Mouse (Mus musculus) heart, embryonic 13.5 days (tissue): Measurements from ENCODE around the gene Atp2b2. TPM values are rescaled to one million over a fixed set of nuclear protein-coding genes. Genes with fewer than 3 reads are reported as not detected.

Experiments
- ATAC-seq: fragments of 200-750 bp; cut with Nextera tagmentation; 2 replicates; pipeline ENCODE4 v1.8.0; 2017; ENCODE audit warnings: moderate TSS enrichment; ENCODE audit not compliant: insufficient number of reproducible peaks, low FRiP score, low TSS enrichment; ENCODE audit errors: extremely low read depth
- H3K27ac ChIP-seq: fragments of 300-500 bp; sonication (generic); replicated peaks from 2 replicates; pipeline ENCODE4 v1.5.1; 2015; ENCODE audit warnings: moderate library complexity, mild to moderate bottlenecking, inconsistent platforms
- H3K27me3 ChIP-seq: fragments of 300-500 bp; sonication (generic); replicated peaks from 2 replicates; pipeline ENCODE4 v1.6.1; 2015; ENCODE audit warnings: mild to moderate bottlenecking, inconsistent platforms
- H3K36me3 ChIP-seq: fragments of 300-500 bp; sonication (generic); 2 replicates; pipeline ENCODE4 v1.6.1; 2015; ENCODE audit warnings: mild to moderate bottlenecking, inconsistent platforms
- H3K4me1 ChIP-seq: fragments of 300-500 bp; sonication (generic); 2 replicates; pipeline ENCODE4 v1.6.1; 2015; ENCODE audit warnings: inconsistent platforms
- H3K4me2 ChIP-seq: fragments of 300-500 bp; sonication (generic); 2 replicates; pipeline ENCODE4 v1.6.1; 2015; ENCODE audit warnings: inconsistent platforms, mild to moderate bottlenecking, moderate library complexity
- H3K4me3 ChIP-seq: fragments of 300-500 bp; sonication (generic); 2 replicates; pipeline ENCODE4 v1.5.1; 2015; ENCODE audit warnings: moderate library complexity, mild to moderate bottlenecking, inconsistent platforms
- H3K9ac ChIP-seq: fragments of 300-500 bp; sonication (generic); 2 replicates; pipeline ENCODE4 v1.6.1; 2015; ENCODE audit warnings: inconsistent platforms, mild to moderate bottlenecking, moderate library complexity
- H3K9me3 ChIP-seq: fragments of 300-500 bp; sonication (generic); 2 replicates; pipeline ENCODE4 v1.6.1; 2016; ENCODE audit warnings: inconsistent platforms
- WGBS: fragments of 180-500 bp; shearing (Covaris S2); methylation state at CpG from one replicate; pipeline ENCODE4 v1.1.7; 2015; ENCODE audit warnings: mixed read lengths; 5-methylcytosine and 5-hydroxymethylcytosine counted together
- polyA plus RNA-seq: library from polyadenylated mRNA; unstranded; fragments of >200 nt; fragmentation: Nextera tagmentation; extraction: Ambion mirVana; gene quantifications from 2 replicates; pipeline ENCODE4 v1.2.1, GENCODE M21; 2015

Atp2b2 gene
- polyA plus RNA-seq, 1 experiment from 2014 or later, result 0.07 TPM

GRCm38 (mm10) chr6:113978673-113979072, 63.7 kb downstream of the Atp2b2 start:
- Histone ChIP-seq H3K27me3 (peaks cover 22% of the 10 kb centered on the region; the same call in 1 of the 2 replicates), H3K4me1 (no peaks in the 10 kb centered on the region), H3K9ac (no peak overlapping the region), H3K4me3 (no peak overlapping the region), H3K4me2 (no peak overlapping the region), H3K36me3 (no peaks in the 10 kb centered on the region), H3K27ac (no peak overlapping the region), H3K9me3 (no peaks in the 10 kb centered on the region)
- 72% methylated on average over 8 of the region's 8 CpGs for WGBS
- ATAC-seq, result no peak

GRCm38 (mm10) chr6:113978091-113978650, 64.2 kb downstream of the Atp2b2 start:
- Histone ChIP-seq H3K4me2 (no peak overlapping the region), H3K27me3 (peaks cover 26% of the 10 kb centered on the region; the same call in 1 of the 2 replicates), H3K4me3 (no peak overlapping the region), H3K9me3 (no peaks in the 10 kb centered on the region), H3K36me3 (no peaks in the 10 kb centered on the region), H3K9ac (no peak overlapping the region), H3K4me1 (no peaks in the 10 kb centered on the region), H3K27ac (no peak overlapping the region)
- 54% methylated on average over 5 of the region's 5 CpGs for WGBS
- no peak for ATAC-seq

DNA sequence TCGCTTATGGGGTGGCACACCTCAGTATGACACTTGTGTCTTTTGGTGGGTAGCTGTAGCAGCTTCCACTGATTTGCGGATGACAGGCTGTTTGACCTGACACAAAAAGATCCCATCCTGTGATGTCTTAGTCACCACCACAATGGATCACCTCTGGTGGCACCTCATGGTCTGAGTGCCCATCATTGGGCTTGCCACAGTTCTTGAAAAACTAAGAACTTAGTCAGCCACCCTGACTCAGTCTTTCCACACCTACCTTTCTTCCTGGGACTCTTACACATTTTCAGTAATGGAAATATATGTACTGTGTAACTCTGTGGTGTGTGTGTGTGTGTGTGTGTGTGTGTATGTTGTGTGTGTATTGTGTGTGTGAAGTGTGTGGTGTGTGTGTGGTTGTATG, 71.5 kb downstream of the Atp2b2 start:
- Histone ChIP-seq H3K9me3 (no peaks in the 10 kb centered on the region), H3K27ac (no peak overlapping the region), H3K4me2 (no peak overlapping the region), H3K4me3 (no peak overlapping the region), H3K9ac (no peak overlapping the region), H3K36me3 (no peaks in the 10 kb centered on the region), H3K4me1 (no peaks in the 10 kb centered on the region), H3K27me3 (peaks cover 59% of the 10 kb centered on the region)
- WGBS, result 76% methylated on average over 2 of the region's 2 CpGs
- ATAC-seq, result no peak

- Histone ChIP-seq H3K9me3 (no peaks in the 10 kb centered on the region), H3K4me1 (no peaks in the 10 kb centered on the region), H3K4me3 (no peak overlapping the region), H3K9ac (no peak overlapping the region), H3K27ac (no peak overlapping the region), H3K4me2 (no peak overlapping the region), H3K36me3 (no peaks in the 10 kb centered on the region), H3K27me3 (peaks cover 62% of the 10 kb centered on the region)
- no peak for ATAC-seq
- 36% methylated on average over 9 of the region's 9 CpGs for WGBS
Observed at GRCm38 (mm10) chr6:113970464-113970863, 71.9 kb downstream of the Atp2b2 start.

- H3K36me3 ChIP-seq, result no peaks in the 10 kb centered on the region
- H3K9me3 ChIP-seq, result no peaks in the 10 kb centered on the region
- peaks cover 62% of the 10 kb centered on the region for H3K27me3 ChIP-seq
- 47% methylated on average over 3 of the region's 3 CpGs for WGBS
- ATAC-seq, result no peak
- H3K4me3 ChIP-seq, result no peak overlapping the region
- no peaks in the 10 kb centered on the region for H3K4me1 ChIP-seq
- H3K4me2 ChIP-seq, result no peak overlapping the region
- H3K9ac ChIP-seq, result no peak overlapping the region
- H3K27ac ChIP-seq, result no peak overlapping the region
Observed at GRCm38 (mm10) chr6:113969751-113970150, 72.7 kb downstream of the Atp2b2 start.

DNA sequence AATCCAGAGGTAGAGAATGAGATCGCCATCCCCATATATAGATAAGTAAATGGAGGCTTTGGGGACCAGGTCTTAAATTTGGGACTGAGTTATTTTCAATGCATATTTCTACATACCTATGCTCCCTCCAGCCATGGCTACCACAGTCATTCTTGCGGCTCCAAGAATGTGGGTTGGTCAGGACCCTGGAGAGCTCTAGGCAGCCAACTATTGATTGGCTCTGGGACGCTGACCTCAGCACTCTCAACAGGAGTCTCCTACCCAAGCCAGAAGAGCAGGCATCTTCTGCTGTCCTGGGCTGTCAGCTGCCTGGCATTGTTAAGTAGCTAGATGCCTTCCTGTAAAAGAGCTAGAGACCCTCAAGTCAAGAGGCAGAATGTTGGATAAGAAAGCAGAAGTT, 79.6 kb downstream of the Atp2b2 start:
- WGBS, result 7% methylated on average over 3 of the region's 3 CpGs

DNA sequence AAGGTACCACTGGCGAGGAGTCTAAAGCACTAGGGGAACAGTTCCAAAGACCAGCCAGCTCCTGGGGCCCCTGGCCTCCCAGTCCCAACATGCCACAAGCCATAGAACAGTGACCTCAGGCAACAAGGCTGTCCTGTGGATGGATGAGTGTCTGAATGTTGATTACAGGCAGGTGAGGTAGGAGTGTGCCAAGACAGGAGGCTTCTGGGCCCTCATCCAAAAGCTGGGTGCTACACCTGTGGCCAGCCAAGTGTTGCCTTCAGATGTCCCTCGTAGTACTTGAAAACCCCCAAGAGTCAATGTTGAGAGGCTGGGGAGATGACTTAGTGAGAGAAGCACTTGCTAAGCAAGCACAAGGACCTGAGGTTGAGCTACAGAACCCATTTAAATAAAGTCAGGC, 80.8 kb downstream of the Atp2b2 start:
- no peak overlapping the region for H3K4me3 ChIP-seq
- no peak for ATAC-seq
- no peaks in the 10 kb centered on the region for H3K4me1 ChIP-seq
- H3K4me2 ChIP-seq, result no peak overlapping the region
- no peak overlapping the region for H3K27ac ChIP-seq
- H3K9me3 ChIP-seq, result no peaks in the 10 kb centered on the region
- peaks cover 33% of the 10 kb centered on the region for H3K27me3 ChIP-seq
- H3K36me3 ChIP-seq, result no peaks in the 10 kb centered on the region
- H3K9ac ChIP-seq, result no peak overlapping the region
- WGBS, result 68% methylated on average over 2 of the region's 2 CpGs

More for the DNA sequence above, 79.6 kb downstream of the Atp2b2 start:
- no peaks in the 10 kb centered on the region for H3K36me3 ChIP-seq
- no peak overlapping the region for H3K9ac ChIP-seq
- H3K27ac ChIP-seq, result no peak overlapping the region
- H3K9me3 ChIP-seq, result no peaks in the 10 kb centered on the region
- peaks cover 36% of the 10 kb centered on the region for H3K27me3 ChIP-seq
- no peaks in the 10 kb centered on the region for H3K4me1 ChIP-seq
- no peak overlapping the region for H3K4me3 ChIP-seq
- no peak for ATAC-seq
- no peak overlapping the region for H3K4me2 ChIP-seq

DNA sequence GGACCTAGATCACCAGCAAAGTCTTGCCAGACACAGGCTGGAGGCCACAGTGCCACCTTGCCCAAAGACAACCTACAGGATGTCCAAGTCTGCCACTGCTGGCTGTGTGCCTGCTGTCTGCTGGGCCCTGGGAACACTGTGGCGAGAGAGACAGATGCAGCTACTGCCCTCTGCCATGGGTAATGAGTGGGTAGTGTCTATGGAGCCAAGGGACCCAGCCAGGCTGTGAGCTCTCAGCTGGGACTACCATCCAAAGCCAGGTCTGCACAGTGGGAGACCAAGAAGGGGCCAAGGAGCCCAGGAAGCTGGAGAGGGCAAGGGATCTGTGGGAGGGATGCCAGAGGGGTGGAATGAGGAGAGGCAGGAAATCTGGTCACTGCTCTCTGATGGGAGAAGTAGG, 83.1 kb downstream of the Atp2b2 start:
- Histone ChIP-seq H3K27me3 (peaks cover 19% of the 10 kb centered on the region), H3K4me3 (no peak overlapping the region), H3K4me1 (no peaks in the 10 kb centered on the region), H3K27ac (no peak overlapping the region), H3K9ac (no peak overlapping the region), H3K36me3 (no peaks in the 10 kb centered on the region), H3K9me3 (no peaks in the 10 kb centered on the region), H3K4me2 (no peak overlapping the region)
- 53% methylated on average over 1 of the region's 1 CpGs for WGBS
- no peak for ATAC-seq

DNA sequence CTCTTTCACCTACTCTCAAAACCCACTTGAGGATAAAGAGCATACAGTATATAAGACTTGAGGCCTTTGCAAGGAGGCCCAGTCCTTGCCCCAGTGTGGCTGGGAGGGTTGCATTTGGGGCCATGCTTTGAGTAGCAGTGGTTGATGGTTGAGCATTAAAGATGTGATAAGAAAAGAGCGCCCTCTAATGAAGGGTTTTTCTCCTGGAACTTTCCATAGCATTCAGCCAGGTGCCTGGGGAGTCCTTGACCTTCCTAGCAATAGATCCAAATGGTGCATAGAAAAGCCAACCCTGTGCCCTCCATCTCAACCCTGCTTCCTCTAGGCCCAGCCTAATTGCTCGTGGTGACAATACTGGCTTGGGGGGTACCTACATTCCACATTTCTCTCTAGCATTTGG, 83.7 kb downstream of the Atp2b2 start:
- H3K9me3 ChIP-seq, result no peaks in the 10 kb centered on the region
- no peaks in the 10 kb centered on the region for H3K36me3 ChIP-seq
- H3K27ac ChIP-seq, result no peak overlapping the region
- no peaks in the 10 kb centered on the region for H3K4me1 ChIP-seq
- peaks cover 14% of the 10 kb centered on the region for H3K27me3 ChIP-seq
- 52% methylated on average over 2 of the region's 2 CpGs for WGBS
- ATAC-seq, result no peak
- no peak overlapping the region for H3K9ac ChIP-seq
- H3K4me2 ChIP-seq, result no peak overlapping the region
- no peak overlapping the region for H3K4me3 ChIP-seq

DNA sequence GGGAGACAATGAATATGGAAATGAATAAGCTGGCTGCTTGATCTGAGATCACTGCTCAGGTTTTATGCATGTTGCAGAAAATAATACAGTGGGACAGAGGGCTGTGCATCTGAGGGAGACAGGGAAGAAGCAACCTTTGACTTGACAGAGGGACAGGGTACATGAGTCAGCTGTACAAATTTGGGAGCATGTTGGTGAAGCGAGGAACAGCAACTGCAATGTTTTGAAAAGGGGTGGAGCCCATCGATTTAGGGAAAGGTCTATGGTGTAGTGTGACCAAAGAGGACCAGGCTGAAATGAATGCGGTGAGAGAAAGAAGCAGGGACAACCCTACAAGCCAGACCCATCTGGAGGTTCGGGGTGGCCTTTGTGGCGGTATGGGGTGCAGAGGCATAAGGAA, 84.4 kb downstream of the Atp2b2 start:
- no peak overlapping the region for H3K4me3 ChIP-seq
- WGBS, result 66% methylated on average over 5 of the region's 5 CpGs
- H3K4me2 ChIP-seq, result no peak overlapping the region
- no peaks in the 10 kb centered on the region for H3K4me1 ChIP-seq
- H3K27ac ChIP-seq, result no peak overlapping the region
- H3K9ac ChIP-seq, result no peak overlapping the region
- peaks cover 14% of the 10 kb centered on the region for H3K27me3 ChIP-seq
- no peak for ATAC-seq
- no peaks in the 10 kb centered on the region for H3K9me3 ChIP-seq
- no peaks in the 10 kb centered on the region for H3K36me3 ChIP-seq

- Histone ChIP-seq H3K9me3 (no peaks in the 10 kb centered on the region), H3K27ac (no peak overlapping the region), H3K4me3 (no peak overlapping the region), H3K9ac (no peak overlapping the region), H3K36me3 (no peaks in the 10 kb centered on the region), H3K4me1 (no peaks in the 10 kb centered on the region), H3K27me3 (peaks cover 14% of the 10 kb centered on the region), H3K4me2 (no peak overlapping the region)
- 71% methylated on average over 19 of the region's 19 CpGs for WGBS
- no peak for ATAC-seq
Observed at GRCm38 (mm10) chr6:113957232-113957940, 85.0 kb downstream of the Atp2b2 start.

- Histone ChIP-seq H3K27me3 (0 out of 2 replicates have a peak, but pooled peaks cover 11% of the 10 kb centered on the region), H3K9ac (no peak overlapping the region), H3K9me3 (no peaks in the 10 kb centered on the region), H3K4me3 (no peak overlapping the region), H3K27ac (no peak overlapping the region), H3K4me1 (no peaks in the 10 kb centered on the region), H3K4me2 (no peak overlapping the region), H3K36me3 (no peaks in the 10 kb centered on the region)
- WGBS, result 78% methylated on average over 8 of the region's 8 CpGs
- ATAC-seq, result no peak
Observed at GRCm38 (mm10) chr6:113947515-113947914, 94.9 kb downstream of the Atp2b2 start.
